ENCODE assay signal across 12 mouse cellular contexts in genomic region chr4:55342602-55343001, GRCm38 (mm10). TPM values are rescaled to one million over a fixed set of nuclear protein-coding genes. Genes with fewer than 3 reads are reported as not detected.
DNase-seq lines count a peak whose midpoint lies in the region; ATAC-seq and TF ChIP-seq lines count a peak whose summit lies in the region.
"Had no signal": no experiment of that assay in that cellular context is flagged by ENCODE, and none has a peak within 500 bp of the region (broad histone marks: within the 10 kb centered on the region; RNA-seq: fewer than 3 reads in every experiment).

No protein-coding gene starts in this region.

- no peaks in the 10 kb centered on the region for H3K36me3 ChIP-seq in liver, postnatal 0 days (replicated peaks; ENCODE audit: insufficient read depth, low read length)
- no peaks in the 10 kb centered on the region for H3K36me3 ChIP-seq in hindbrain, embryonic 13.5 days
- H3K36me3 ChIP-seq: lung, embryonic 15.5 days had no signal

- peaks cover 16% of the 10 kb centered on the region for H3K4me1 ChIP-seq in liver, postnatal 0 days (ENCODE audit: insufficient read depth)
- H3K4me1 ChIP-seq in hindbrain, embryonic 13.5 days (replicated peaks): no peaks in the 10 kb centered on the region

- no peak overlapping the region for H3K27ac ChIP-seq in liver, postnatal 0 days (ENCODE audit: low read depth)
- H3K27ac ChIP-seq in hindbrain, embryonic 13.5 days: no peak overlapping the region
- no peak overlapping the region for H3K27ac ChIP-seq in layer of hippocampus, adult 2 months
- H3K27ac ChIP-seq: gastrocnemius, adult 2 months; lung, embryonic 15.5 days had no signal

- peak; percentile 79 for DNase-seq in ES-CJ7 (ENCODE audit: low read depth, low spot score)
- DNase-seq in c-Kit-positive CD71-positive TER-119-positive erythroid progenitor cells, embryonic 14.5 days (ENCODE audit: low spot score): peak; percentile 65
- peak; percentile 42 for DNase-seq in liver, postnatal 0 days
- DNase-seq in thymus, postnatal 14 days: peak; percentile 63
- DNase-seq in layer of hippocampus, adult 18-20 months (ENCODE audit: low spot score in 2 of 2): no peak
- no peak for DNase-seq in layer of hippocampus, adult 2 months (ENCODE audit: low spot score in 2 of 2)
- DNase-seq: cerebellum, adult 2 months; gastrocnemius, adult 2 months; retina, postnatal 1 day had no signal

- TF ChIP-seq EP300 in liver, postnatal 0 days (IDR thresholded peaks at IDR 0.05; ENCODE audit: low read depth): no peak

- no peaks in the 10 kb centered on the region for H3K9me3 ChIP-seq in liver, postnatal 0 days (ENCODE audit: low read length)
- H3K9me3 ChIP-seq in hindbrain, embryonic 13.5 days: no peaks in the 10 kb centered on the region
- H3K9me3 ChIP-seq: lung, embryonic 15.5 days had no signal

- no peaks in the 10 kb centered on the region for H3K27me3 ChIP-seq in liver, postnatal 0 days (ENCODE audit: insufficient read depth, low read length)
- H3K27me3 ChIP-seq in hindbrain, embryonic 13.5 days: no peaks in the 10 kb centered on the region
- H3K27me3 ChIP-seq: lung, embryonic 15.5 days had no signal

- WGBS in liver, postnatal 0 days (ENCODE audit: insufficient replicate concordance): 60% methylated on average over 5 of the region's 5 CpGs
- WGBS in hindbrain, embryonic 13.5 days: 94% methylated on average over 5 of the region's 5 CpGs

- no peak overlapping the region for H3K4me2 ChIP-seq in liver, postnatal 0 days (ENCODE audit: low read depth, low read length)
- H3K4me2 ChIP-seq in hindbrain, embryonic 13.5 days: no peak overlapping the region
- H3K4me2 ChIP-seq: lung, embryonic 15.5 days had no signal

- ATAC-seq in liver, postnatal 0 days: peak; percentile 86
- no peak for ATAC-seq in hindbrain, embryonic 13.5 days (ENCODE audit: low FRiP score)
- ATAC-seq: intestine, postnatal 0 days had no signal

- no peak overlapping the region for H3K9ac ChIP-seq in liver, postnatal 0 days (replicated peaks)
- no peak overlapping the region for H3K9ac ChIP-seq in hindbrain, embryonic 13.5 days
- H3K9ac ChIP-seq: lung, embryonic 15.5 days had no signal

- TF ChIP-seq CTCF in liver, postnatal 0 days (IDR thresholded peaks at IDR 0.05; ENCODE audit: low read depth): no peak
- no peak for TF ChIP-seq CTCF in layer of hippocampus, adult 2 months (conservative IDR thresholded peaks at IDR 0.05)

- no peak overlapping the region for H3K4me3 ChIP-seq in liver, postnatal 0 days (ENCODE audit: low read depth, low read length)
- no peak overlapping the region for H3K4me3 ChIP-seq in hindbrain, embryonic 13.5 days
- no peak overlapping the region for H3K4me3 ChIP-seq in layer of hippocampus, adult 2 months
- H3K4me3 ChIP-seq: gastrocnemius, adult 2 months; lung, embryonic 15.5 days had no signal

RNA-seq across cellular contexts. Expression of gene Rad23b, which starts 7.2 kb away (rescaled TPM):
- 39.9 and 48.0 TPM in 2 replicates for polyA plus RNA-seq in liver, postnatal 0 days (2015; fragmentation: Nextera tagmentation; extraction: Ambion mirVana)
- 100 to 1,000 TPM; 191 to 196 TPM for total RNA-seq in layer of hippocampus, adult 18-20 months (2021)
- polyA plus RNA-seq in hindbrain, embryonic 13.5 days (2015; fragmentation: Nextera tagmentation; extraction: Ambion mirVana): 86.2 and 92.6 TPM in 2 replicates
- 100 to 1,000 TPM; 173 to 183 TPM for total RNA-seq in layer of hippocampus, adult 2 months (2021)

Comparison
In these comparisons a context has a peak if more than half of its experiments do, and no peak if none do; other contexts are left out.
1. DNase-seq: peak in ES-CJ7 (single experiment), c-Kit-positive CD71-positive TER-119-positive erythroid progenitor cells, embryonic 14.5 days (single experiment), liver, postnatal 0 days (single experiment) and thymus, postnatal 14 days (single experiment); none in layer of hippocampus, adult 18-20 months (0 of 2) and layer of hippocampus, adult 2 months (0 of 2).